Mouse (Mus musculus) right cerebral cortex, adult 18-20 months (tissue): ENCODE measurements around the gene Gm20708.
"Not testable (repeated sequence)": the region's sequence is repeated elsewhere in the genome, so short reads cannot be mapped to it uniquely, and the experiment has no call there.

Source experiments
- DNase-seq: peaks from one replicate; pipeline ENCODE4 v3.0.0; 2022; ENCODE audit warnings: mixed read lengths

Gene Gm20708

GRCm38 (mm10) chr11:117815850-117816249, 6.4 kb downstream of the Gm20708 start:
- DNase-seq = not testable (repeated sequence)

DNA sequence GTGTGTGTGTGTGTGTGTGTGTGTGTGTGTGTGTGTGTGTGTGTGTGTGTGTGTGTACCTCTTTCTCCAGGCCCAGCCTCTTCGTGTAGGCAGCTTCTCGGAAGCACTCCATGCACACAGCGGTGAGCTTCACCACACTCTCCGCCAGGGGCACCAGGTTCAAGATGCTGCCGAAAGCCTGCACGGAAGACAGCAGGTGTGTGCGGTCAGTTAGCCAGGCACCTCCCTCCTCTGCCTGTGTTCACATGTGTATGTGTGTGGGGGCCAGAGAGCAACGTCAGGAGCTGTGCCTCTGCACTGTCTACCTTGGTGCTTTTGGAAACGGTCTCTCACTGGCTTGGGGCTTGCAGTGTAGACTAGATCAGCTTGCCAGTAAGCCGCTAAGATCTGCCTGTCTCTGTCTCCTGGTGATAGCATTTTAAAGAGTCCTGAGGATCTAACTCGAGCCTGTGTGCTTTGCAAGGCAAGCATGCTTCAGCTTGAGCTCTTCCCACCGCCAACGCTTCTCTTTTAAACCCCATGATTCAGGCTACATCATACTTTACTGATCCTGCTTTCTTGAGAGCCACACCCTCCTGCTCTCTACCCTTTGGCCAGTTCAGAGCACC, 7.0 kb downstream of the Gm20708 start:
- no peak for DNase-seq

- no peak for DNase-seq
Observed at GRCm38 (mm10) chr11:117819095-117819494, 9.6 kb downstream of the Gm20708 start.

DNA sequence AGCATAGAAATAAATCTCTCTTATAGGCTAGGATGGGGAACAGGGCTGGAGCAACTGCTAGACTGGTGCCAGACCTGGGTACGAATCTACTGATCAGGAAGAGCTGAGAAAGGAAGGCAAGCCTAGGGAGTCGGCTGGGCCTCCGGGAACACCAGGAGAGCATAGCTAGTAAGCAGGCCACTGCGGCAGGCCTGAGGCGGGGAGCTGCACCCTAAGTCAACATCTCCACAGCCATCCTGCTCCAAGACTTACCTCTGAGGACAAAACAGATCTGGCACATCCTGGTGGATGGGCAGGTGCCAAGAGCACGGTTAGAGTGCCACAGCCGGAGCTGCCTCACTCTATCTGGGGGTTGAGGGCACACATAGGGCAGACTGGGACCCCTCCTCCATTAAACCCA, 10.7 kb downstream of the Gm20708 start:
- no peak for DNase-seq

- DNase-seq = no peak
Observed at GRCm38 (mm10) chr11:117821868-117822267, 12.4 kb downstream of the Gm20708 start.

DNA sequence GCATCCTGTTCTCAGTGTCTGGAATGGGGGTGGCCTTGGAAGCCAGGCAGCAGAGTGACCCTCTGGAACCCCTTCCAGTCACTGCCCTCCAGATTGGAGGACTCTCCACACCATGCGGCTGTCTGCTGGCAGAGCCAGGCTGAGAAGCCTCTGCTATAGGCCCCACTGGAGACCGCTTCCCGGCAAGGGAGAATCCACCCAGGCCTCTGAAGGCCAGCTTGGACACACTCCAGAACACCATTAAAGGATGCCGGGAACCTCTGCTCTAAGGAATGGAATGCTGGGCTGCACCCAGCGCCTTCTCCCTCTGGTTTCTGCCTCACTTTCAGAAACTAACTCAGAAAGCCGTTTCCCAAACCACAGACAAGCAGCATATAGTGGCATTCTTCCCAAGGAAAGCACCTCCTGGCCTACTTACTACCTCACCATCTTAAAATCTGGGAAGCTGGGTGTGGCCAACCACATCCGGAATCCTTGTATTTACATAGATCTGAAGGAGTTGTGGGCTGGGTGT, 13.3 kb downstream of the Gm20708 start:
- DNase-seq = no peak

GRCm38 (mm10) chr11:117823411-117823810, 13.9 kb downstream of the Gm20708 start:
- no peak for DNase-seq

GRCm38 (mm10) chr11:117824060-117824969, 14.8 kb downstream of the Gm20708 start:
- peak; percentile 80 for DNase-seq

DNA sequence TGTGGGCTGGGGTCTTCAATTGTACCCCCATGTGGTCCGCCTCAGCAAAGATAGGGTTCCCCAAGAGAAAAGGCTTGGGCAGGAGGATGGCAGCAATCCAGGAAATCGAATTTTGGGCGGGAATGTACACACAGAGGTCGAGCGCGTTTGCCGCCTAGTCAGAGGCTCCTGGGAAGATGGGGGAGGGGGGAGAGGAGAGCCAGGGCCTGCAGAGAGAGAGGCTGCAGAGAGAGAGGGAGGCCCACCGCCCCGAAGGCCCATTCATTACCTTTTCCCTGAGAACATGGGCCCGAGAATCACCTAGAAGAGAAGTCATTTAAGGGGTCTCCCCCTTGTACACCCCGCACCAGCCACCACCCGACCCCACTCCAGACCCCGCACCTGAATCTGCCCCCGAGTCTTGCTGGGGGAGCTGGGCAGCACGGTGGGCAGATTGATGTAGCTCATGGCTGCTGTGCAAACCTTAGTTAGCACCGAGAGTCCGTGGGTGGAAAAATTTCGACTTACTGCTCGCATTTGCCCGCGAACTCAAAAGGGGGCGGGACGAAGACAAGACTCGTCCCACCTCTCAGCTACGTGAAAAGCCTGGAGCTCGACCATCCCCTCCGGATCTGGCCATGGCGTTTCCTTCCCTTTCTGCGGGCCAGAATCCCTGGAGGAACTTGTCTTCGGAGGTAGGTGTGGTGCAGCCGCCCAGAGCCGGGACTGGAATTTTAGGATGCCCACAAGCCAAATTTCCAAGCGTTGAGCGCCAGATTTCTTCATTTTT, 16.0 kb downstream of the Gm20708 start, which contains the start of the genes Afmid and Tk1:
Afmid (plus strand) TSS at position 592 of the 769 bp plus-strand sequence.
Tk1 (minus strand) TSS at position 760 of the 769 bp plus-strand sequence.
- DNase-seq = peak; percentile 58

DNA sequence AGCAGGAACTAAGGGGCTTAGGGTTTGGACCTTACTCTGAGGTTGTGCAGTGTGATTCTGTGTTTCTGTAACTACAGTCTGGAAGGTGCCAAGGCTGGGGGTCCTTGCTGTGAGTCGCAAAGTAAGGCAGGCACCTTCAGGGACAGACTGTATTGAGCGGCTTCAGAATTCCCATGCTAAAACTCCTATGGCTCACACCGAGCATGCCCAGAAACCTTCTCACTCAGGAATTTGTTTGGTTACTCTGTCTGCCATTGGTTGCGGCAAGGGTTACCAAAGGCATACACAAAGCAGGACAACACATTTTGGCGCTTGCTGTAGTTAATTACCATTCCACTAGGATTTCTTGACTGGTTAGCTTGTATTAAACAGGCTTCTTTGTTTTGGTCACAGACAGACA, 16.7 kb downstream of the Gm20708 start:
- DNase-seq = no peak

DNA sequence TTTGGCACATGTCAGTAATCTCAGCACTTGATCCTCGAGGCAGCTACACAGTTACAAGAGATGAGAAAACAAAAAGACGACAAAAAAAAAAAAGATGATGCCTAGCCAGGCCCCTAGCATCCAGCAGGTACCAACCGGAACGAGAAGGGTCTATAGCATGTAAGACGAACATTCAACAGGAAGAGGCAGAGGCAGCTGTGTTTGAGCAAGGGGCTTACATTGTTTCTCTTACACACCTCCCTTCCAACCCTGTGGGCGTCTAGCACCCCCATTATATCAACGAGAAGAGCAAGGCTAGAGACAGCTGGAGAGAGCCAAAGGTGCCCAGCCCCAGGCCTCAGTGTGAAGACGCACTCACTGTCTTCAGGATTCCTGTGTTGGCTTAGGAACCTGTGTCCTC, 17.4 kb downstream of the Gm20708 start:
- no peak for DNase-seq

- DNase-seq = no peak
Observed at GRCm38 (mm10) chr11:117827386-117827785, 17.9 kb downstream of the Gm20708 start.

DNA sequence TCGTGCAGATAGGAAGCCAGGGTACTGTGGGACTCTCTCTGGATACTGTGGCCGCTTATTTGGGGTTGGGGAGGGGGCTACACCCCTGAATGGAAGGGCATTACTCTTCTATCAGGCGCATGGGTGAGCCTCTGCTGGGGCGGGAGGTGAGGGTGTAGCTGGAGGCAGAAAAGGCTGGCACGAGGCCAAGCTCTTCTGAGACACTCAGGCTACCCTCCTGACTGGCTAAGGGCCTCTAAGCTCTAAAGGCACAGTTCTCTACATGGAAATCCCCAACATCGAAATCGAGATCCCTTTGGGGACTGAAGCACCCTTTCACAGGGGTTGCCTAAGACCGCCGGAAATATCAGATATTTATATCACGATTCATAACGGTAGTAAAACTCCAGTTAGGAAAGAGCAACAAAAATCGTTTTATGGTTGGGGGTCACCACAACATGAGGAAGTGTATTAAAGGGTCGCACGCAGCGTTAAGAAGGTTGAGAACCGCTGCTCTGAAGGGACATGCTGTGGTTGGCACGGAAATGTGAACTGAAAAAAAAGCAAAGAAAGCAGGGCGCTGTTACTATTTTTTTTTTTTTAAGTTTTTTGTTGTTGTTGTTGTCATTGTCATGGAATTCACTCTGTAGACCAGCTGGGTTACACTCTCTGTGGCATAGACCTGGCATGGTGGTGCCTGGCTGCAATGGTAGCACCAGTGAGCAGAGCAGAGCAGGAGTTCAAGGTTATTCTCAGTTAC, 18.9 kb downstream of the Gm20708 start:
- DNase-seq = no peak

DNA sequence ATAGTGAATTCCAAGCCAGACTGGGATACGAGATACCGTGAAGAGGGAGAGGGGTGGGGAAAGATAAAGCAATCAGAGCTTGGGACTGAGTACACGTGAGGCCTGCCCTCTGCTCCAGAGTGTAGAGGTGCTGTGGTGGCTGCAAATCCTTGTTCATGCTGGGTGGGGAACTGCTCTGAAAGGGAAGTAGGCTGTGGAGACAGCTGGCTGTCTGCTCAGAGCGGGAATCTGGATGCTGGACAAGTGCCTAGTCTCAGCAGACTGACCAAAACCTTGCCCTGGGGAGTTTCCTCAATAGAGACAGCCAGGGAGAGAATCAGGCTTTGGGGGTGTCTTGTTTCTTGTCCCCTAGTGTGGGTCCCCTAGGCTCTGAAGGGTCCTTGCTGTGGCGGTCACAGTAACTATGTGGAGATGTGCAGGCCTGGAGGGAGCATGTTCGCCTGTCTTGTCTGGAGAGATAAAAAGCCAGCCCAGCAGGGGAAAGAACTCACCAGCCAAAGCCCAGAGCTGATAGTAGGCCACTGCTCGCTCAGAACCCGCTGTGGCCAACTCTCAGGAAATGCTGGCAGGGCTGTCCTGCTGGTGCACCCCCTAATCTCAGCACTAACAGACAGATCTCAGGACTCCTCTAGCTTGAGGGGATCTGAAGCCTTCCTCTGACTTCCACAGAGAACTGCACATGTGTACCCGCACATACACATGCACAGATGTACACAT, 19.6 kb downstream of the Gm20708 start:
- DNase-seq = no peak

DNA sequence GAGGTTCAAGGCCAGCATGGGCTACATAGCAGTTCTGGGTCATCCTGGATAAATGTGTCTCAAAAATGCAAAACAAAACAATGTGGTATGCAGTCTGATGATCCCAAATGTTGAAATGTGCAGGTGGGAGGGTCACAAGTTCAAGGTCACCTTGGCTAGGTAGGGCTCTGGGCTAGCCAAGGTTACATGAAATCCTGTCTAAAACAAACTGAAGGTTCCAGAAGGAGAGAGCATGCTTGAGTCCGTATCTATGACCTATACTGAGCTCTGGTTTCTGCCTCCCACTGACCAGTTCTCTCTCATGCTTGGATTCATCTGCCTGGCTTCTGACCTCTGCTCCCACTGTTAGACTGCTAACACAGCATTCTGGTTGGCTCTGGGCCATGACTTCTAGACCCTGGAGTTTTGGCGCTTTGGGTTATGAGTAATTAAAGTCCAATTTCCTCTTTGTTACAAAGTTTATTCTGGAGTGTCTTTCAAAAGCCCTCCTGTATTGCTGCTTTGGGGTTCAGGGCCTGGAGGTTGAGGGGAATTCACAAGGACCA, 20.3 kb downstream of the Gm20708 start:
- DNase-seq = no peak

DNA sequence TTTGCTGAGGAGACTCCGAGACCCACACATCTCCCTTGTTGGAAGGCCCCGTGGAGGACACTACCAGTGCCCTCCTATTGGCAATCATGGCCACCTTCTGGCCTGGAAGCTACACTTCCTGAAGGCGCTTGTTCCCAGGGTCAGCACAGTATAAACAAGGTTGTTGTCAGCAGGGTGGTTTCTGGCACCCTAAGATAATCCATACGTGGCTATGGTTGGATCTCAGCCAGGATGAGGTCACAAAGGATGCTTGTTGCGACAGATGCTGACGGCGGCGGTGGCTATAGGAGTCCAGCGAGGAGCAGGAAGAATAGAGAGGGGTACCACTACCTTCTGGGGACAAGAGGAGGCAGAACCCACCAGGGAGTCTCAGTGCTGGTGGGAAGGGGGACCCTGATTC, 20.9 kb downstream of the Gm20708 start:
- no peak for DNase-seq

DNA sequence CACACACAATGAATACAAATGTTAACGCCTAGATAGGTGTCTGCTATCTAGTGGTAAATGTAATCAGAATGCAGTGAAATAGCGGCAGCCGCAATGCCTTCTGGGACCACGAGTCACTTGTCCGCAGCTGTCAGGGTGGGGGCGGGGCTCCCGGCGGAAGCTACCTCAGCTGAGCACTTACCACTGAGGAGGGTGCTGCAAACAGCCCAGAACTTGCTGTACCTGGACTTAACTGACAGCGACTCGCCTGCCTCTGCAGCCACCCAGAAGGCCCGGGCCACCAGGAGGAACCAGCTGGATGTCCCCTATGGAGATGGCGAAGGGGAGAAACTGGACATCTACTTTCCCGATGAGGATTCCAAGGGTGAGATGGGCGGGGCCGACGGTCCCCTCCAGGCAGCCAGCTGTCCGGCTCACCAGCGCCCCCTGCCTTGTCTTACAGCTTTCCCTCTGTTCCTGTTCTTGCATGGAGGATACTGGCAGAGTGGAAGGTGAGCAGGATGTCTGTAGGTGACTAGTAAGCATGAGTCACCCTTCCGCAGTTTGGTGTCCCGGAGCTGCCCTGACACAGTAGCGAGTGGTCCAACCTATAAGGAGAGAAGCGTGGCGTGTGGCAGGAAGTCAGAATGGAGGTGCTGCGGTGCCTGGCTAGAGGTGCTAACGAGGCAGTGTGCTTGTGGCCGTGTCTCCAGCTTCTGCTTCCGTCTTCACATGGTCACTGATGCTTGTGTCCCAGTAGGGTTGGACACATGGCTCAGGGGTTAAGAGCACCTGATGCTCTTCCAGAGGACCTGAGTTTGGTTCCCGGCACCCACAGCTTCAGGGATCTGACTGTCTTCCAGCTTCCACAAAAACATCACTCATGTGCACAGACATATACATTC, 22.9 kb downstream of the Gm20708 start:
- DNase-seq = peak; percentile 76

DNA sequence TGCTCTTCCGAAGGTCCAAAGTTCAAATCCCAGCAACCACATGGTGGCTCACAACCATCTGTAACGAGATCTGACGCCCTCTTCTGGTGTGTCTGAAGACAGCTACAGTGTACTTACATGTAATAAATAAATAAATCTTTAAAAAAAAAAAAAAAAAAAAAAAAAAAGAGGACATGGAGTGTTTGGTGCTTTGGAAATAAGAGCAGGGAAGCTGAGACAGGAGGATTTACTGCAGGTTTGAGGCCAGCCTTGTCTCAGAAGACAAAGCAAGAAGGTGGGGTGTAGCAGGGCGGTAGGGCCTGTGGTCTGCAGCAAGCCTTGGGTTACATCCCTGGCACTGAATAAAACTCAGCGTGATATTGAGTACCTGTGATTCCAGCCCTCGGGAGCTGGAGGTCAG, 24.0 kb downstream of the Gm20708 start:
- not testable (repeated sequence) for DNase-seq

- no peak for DNase-seq
Observed at GRCm38 (mm10) chr11:117834086-117834485, 24.6 kb downstream of the Gm20708 start.

- DNase-seq = peak; percentile 77
Observed at GRCm38 (mm10) chr11:117836306-117836705, 26.8 kb downstream of the Gm20708 start.
